Comparison of ENCODE assay signal across 9 mouse cellular contexts in the genomic region with DNA sequence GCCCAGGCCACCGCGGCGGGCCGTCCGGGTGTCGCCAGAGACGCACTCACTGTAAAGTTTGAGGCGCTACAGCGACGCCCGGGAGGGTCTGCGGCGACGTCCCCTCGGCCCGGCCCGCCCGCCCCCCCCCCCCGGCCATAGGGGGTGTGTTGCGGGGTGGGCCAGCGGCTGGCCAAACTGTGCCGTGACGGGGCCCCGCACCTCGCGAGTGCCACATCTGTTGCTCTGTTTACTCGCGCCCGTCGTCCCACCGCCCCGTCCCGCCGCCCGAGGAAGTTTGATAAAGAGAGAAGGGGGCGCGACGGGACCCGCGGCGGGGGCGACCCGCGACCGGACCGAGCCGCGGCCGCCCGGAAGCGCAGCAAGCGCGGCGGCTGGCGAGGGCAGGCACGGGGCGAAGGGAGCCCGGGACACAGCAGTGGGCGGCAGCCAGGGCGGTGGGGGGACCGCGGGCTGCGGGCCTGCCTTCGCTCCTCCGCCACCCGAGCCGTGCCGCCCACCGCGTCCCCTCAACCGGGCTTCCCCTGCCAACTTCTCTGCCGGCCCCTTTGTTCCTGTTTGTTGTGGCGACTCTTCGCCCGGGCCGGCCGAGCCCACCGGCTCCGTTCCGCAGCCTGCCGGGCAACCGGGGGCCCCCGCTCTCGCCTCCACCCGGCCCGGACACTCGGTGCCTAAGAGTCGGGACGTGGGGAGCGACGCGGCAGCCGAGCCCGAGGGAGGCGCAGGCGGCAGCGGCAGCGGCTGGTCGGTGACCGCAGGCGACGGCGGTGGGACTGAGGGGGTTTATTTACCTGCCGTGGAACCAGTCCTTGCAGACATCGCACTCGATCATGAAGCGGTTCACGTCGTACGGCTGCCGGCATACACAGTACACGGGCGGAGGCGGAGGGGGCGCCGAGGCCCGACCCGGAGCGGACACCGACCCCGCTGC. TPM values are rescaled to one million over a fixed set of nuclear protein-coding genes. Genes with fewer than 3 reads are reported as not detected.
A peak's percentile ranks its signal among the peaks of the same experiment; 100 is the strongest.
DNase-seq lines count a peak whose midpoint lies in the region; ATAC-seq and TF ChIP-seq lines count a peak whose summit lies in the region.
"Had no signal": no experiment of that assay in that cellular context is flagged by ENCODE, and none has a peak within 500 bp of the region (broad histone marks: within the 10 kb centered on the region; RNA-seq: fewer than 3 reads in every experiment).

No protein-coding gene starts in this region.

- WGBS in hindbrain, embryonic 13.5 days, result under 1% methylated on average over 97 of the region's 121 CpGs
- under 1% methylated on average over 107 of the region's 121 CpGs for WGBS in liver, embryonic 14.5 days (ENCODE audit: insufficient replicate concordance)

- ATAC-seq in hindbrain, embryonic 13.5 days (ENCODE audit: low FRiP score), result peak; percentile 62
- ATAC-seq in liver, embryonic 14.5 days (ENCODE audit: insufficient read depth), result peak; percentile 32; the same call in 1 of the 2 replicates

- TF ChIP-seq EP300 in liver, embryonic 14.5 days (IDR thresholded peaks at IDR 0.05; ENCODE audit: low read depth), result no peak

- H3K27ac ChIP-seq in embryonic fibroblast, embryonic 13.5 days (ENCODE audit: insufficient read depth, low read length), result peak overlapping the region; percentile 83
- H3K27ac ChIP-seq in hindbrain, embryonic 13.5 days, result peak overlapping the region; percentile 98
- H3K27ac ChIP-seq in liver, embryonic 14.5 days, result peak overlapping the region; percentile 96

- no peak for TF ChIP-seq POLR2A in embryonic fibroblast, embryonic 13.5 days (IDR thresholded peaks at IDR 0.05; ENCODE audit: low read depth, low read length)

- TF ChIP-seq CTCF in embryonic fibroblast, embryonic 13.5 days (IDR thresholded peaks at IDR 0.05; ENCODE audit: borderline replicate concordance, insufficient read depth, low read length), result no peak
- TF ChIP-seq CTCF in liver, embryonic 14.5 days (IDR thresholded peaks at IDR 0.05; ENCODE audit: low read depth), result no peak

- DNase-seq in heart, adult 11 months, result peak; percentile 97
- DNase-seq in heart, adult 8-10 months (ENCODE audit: low spot score), result no peak
- DNase-seq in WW6 (ENCODE audit: low read depth, low spot score), result peak; percentile 5
- DNase-seq in liver, embryonic 14.5 days (ENCODE audit: low read depth in 3 of 3, low spot score in 3 of 3), result no peak
- DNase-seq in neural tube, embryonic 10.5 days (ENCODE audit: extremely low spot score, low spot score), result peak; percentile 78
- peak; percentile 65 for DNase-seq in testis, postnatal 14 days (ENCODE audit: low spot score)

- H3K4me1 ChIP-seq in embryonic fibroblast, embryonic 13.5 days (ENCODE audit: control insufficient read depth, insufficient read depth, low read length), result no peaks in the 10 kb centered on the region
- H3K4me1 ChIP-seq in hindbrain, embryonic 13.5 days (replicated peaks), result peaks cover 22% of the 10 kb centered on the region
- peaks cover 19 to 25% of the 10 kb centered on the region in 2 experiments for H3K4me1 ChIP-seq in liver, embryonic 14.5 days (replicated peaks; ENCODE audit: control insufficient read depth in 2 of 2, insufficient read depth in 2 of 2, low read length in 1 of 2)

- no peaks in the 10 kb centered on the region for H3K36me3 ChIP-seq in hindbrain, embryonic 13.5 days
- no peaks in the 10 kb centered on the region for H3K36me3 ChIP-seq in liver, embryonic 14.5 days (replicated peaks; ENCODE audit: control insufficient read depth, insufficient read depth, low read depth)

- peak overlapping the region; percentile 81 for H3K4me2 ChIP-seq in hindbrain, embryonic 13.5 days
- H3K4me2 ChIP-seq in liver, embryonic 14.5 days (ENCODE audit: low read depth), result peak overlapping the region; percentile 70

- peak overlapping the region; percentile 86 for H3K4me3 ChIP-seq in embryonic fibroblast, embryonic 13.5 days (ENCODE audit: insufficient read depth, low read length)
- peak overlapping the region; percentile 99 for H3K4me3 ChIP-seq in hindbrain, embryonic 13.5 days
- H3K4me3 ChIP-seq in liver, embryonic 14.5 days (ENCODE audit: insufficient read depth in 1 of 2, low read depth in 2 of 2, low read length in 2 of 2), result peak overlapping the region; percentile 98 to 99

- H3K9ac ChIP-seq in hindbrain, embryonic 13.5 days, result peak overlapping the region; percentile 99
- peak overlapping the region; percentile 97 for H3K9ac ChIP-seq in liver, embryonic 14.5 days (replicated peaks)

- no peaks in the 10 kb centered on the region for H3K9me3 ChIP-seq in hindbrain, embryonic 13.5 days
- no peaks in the 10 kb centered on the region for H3K9me3 ChIP-seq in liver, embryonic 14.5 days (ENCODE audit: control insufficient read depth, low read length)

- 0 out of 2 replicates have a peak, but pooled peaks cover 4% of the 10 kb centered on the region for H3K27me3 ChIP-seq in hindbrain, embryonic 13.5 days
- no peaks in the 10 kb centered on the region; the same call in 1 of the 2 replicates for H3K27me3 ChIP-seq in liver, embryonic 14.5 days (ENCODE audit: control insufficient read depth, insufficient read depth, low read length)
- H3K27me3 ChIP-seq: Patski had no signal

RNA-seq across cellular contexts. Expression of a gene that starts 0.7 kb away (rescaled TPM):
- 10 to 100 TPM; 16.9 to 20.8 (median 18.9) TPM for total RNA-seq in heart, adult 8-10 months (2022)
- 6.4 and 9.4 TPM in 2 replicates for polyA plus RNA-seq in embryonic fibroblast, embryonic 13.5 days (2011; ENCODE audit: insufficient read length, low read depth, missing spikeins)
- polyA plus RNA-seq in hindbrain, embryonic 13.5 days (2015; fragmentation: Nextera tagmentation; extraction: Ambion mirVana), result 9.2 and 9.3 TPM in 2 replicates
- 4.5 and 6.7 TPM in 2 replicates for polyA plus RNA-seq in liver, embryonic 14.5 days (2012; rRNA removed)
- polyA plus RNA-seq in liver, embryonic 14.5 days (2014; fragmentation: Nextera tagmentation; extraction: Ambion mirVana), result 9.1 and 11.1 TPM in 2 replicates

Comparison
In these comparisons a context has a peak if more than half of its experiments do, and no peak if none do; other contexts are left out.
1. DNase-seq: peak in heart, adult 11 months (single experiment), WW6 (single experiment), neural tube, embryonic 10.5 days (single experiment) and testis, postnatal 14 days (single experiment); none in heart, adult 8-10 months (single experiment) and liver, embryonic 14.5 days (0 of 3).
2. Peak in every context shown above with its lines, with median percentiles within 50 percentile points of each other: H3K27ac ChIP-seq and H3K4me3 ChIP-seq.